Mouse (Mus musculus): ENCODE data around the gene Eed.
A peak's percentile ranks its signal among the peaks of the same experiment; 100 is the strongest.

Gene Eed

DNA sequence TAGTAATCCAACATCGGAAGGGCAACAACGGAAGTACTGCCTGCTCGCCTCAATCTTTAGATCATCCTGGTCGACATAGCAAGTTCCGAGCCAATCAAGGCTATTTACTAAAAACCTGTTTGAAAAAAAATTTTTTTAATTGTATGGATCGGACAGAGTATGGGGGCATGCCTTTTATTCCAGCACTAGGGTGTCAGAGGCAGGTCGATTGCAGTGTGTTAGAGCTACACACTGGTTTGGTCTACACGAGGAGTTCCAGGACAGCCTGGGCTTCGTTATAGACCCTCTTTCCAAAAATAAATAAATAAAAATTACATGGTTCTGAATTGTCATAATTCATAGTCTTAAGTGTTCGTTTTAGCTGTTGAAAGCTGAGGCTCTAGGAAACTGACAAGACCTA, 774 bp upstream of the Eed start:
- no peak for DNase-seq (ENCODE audit: extremely low spot score)

DNA sequence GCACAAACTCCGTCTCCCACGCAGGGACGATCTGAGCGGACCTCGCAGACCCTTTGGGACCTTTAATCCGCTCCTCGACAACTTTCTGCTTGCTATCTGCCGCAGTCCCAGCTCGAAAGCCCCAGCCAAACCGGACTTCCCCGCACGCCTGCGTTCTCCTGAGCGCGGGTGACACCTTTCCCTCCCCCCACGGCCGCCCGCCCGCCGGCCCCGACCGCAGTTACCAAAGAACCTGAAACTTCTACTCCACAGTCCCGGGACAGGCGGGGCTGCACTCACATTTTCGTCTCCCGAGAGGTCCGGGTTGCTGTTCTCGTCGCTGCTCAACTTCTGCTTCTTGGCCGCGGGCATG, 674 bp downstream of the Eed start:
- DNase-seq (ENCODE audit: extremely low spot score), result no peak

- peak; percentile 50 for DNase-seq (ENCODE audit: extremely low spot score)
These were observed 1.2 kb downstream of the Eed start for GRCm38 (mm10) chr7:89979432-89980130.

DNA sequence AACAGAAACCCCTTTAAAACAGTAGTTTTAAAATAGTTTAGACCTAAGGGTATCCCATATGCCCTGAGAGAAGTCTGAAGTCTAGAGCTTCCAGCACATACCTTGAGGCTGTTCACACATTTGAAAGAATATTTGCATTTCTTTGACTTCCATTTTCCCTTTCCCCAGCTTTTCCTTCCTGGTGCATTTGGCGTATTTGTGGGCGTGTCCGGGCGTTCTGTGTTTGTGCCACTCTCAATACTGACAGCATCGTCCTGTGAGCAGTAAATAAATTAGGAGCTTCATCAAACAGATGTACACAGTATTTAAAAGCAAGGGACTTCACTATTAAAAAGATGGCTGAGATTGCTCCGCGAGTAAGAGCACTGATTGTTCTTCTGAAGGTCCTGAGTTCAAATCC, 4.0 kb downstream of the Eed start:
- no peak for DNase-seq (ENCODE audit: extremely low spot score)

DNA sequence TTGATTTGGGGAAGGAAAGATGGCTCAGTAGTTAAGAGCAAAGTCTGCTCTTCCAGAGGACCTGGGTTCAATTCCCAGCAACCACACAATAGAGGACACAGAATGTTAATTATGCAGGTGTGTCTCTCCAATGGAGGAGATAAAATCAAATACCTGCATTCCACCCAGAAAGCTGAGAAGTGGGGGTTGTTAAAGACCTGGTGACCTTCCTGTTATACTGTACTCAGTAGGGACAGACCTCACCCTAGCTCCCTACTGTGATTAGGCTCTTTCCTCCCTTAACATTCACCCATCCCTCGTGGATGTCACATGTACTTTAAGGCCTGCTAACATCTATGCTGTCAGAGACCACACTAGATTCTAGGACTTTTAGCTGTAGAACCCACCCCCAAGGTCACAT, 5.2 kb downstream of the Eed start:
- no peak for DNase-seq (ENCODE audit: extremely low spot score)

- DNase-seq (ENCODE audit: extremely low spot score), result no peak
These were observed 13.5 kb downstream of the Eed start for GRCm38 (mm10) chr7:89967235-89967634.

DNA sequence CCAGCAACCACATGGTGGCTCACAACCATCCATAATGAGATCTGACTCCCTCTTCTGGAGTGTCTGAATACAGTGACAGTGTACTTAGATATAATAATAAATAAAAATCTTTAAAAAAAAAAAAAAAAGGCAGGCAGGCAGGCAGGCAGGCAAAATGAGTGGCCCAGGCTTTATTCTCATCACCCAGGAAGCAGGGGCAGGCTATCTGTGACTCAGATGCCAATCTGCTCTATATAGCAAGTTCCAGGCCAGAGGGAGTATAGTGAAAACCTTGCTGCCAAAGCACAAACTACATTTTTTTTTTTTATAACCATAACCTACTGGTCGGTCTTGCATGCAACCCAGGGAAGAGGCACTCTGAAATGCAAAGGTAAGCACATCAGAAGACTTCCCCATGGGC, 14.0 kb downstream of the Eed start:
- no peak for DNase-seq (ENCODE audit: extremely low spot score)

GRCm38 (mm10) chr7:89963135-89963534, 17.6 kb downstream of the Eed start:
- DNase-seq (ENCODE audit: extremely low spot score), result no peak

- no peak for DNase-seq (ENCODE audit: extremely low spot score)
These were observed 23.5 kb downstream of the Eed start for GRCm38 (mm10) chr7:89957300-89957699.

- no peak for DNase-seq (ENCODE audit: extremely low spot score)
These were observed 26.5 kb downstream of the Eed start for GRCm38 (mm10) chr7:89954261-89954660.

DNA sequence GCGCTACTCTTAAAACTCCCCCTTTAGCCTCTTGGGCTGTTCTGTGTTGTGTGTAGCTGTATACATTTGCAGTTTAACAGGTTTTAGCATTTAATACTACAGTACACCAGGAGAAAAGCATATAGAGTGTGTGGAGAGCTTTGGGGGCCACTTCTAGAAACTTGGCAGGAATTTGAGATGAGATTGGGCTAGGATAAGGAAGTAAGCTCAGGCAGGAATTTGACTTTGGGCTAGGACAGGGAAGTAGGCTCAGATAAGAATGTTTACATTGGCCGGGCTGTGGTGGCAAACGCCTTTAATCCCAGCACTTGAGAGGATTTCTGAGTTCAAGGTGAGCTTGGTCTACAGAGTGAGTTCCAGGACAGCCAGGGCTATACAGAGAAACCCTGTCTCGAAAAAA, 31.4 kb downstream of the Eed start:
- DNase-seq (ENCODE audit: extremely low spot score), result no peak

- DNase-seq (ENCODE audit: extremely low spot score), result no peak
These were observed 32.8 kb downstream of the Eed start for GRCm38 (mm10) chr7:89948026-89948425.

- peak; percentile 93 for DNase-seq (ENCODE audit: extremely low spot score)
These were observed 40.0 kb downstream of the Eed start, which contains the start of gene Hikeshi for GRCm38 (mm10) chr7:89940571-89941463. Gene Hikeshi (minus strand): TSS chr7:89941204.

DNA sequence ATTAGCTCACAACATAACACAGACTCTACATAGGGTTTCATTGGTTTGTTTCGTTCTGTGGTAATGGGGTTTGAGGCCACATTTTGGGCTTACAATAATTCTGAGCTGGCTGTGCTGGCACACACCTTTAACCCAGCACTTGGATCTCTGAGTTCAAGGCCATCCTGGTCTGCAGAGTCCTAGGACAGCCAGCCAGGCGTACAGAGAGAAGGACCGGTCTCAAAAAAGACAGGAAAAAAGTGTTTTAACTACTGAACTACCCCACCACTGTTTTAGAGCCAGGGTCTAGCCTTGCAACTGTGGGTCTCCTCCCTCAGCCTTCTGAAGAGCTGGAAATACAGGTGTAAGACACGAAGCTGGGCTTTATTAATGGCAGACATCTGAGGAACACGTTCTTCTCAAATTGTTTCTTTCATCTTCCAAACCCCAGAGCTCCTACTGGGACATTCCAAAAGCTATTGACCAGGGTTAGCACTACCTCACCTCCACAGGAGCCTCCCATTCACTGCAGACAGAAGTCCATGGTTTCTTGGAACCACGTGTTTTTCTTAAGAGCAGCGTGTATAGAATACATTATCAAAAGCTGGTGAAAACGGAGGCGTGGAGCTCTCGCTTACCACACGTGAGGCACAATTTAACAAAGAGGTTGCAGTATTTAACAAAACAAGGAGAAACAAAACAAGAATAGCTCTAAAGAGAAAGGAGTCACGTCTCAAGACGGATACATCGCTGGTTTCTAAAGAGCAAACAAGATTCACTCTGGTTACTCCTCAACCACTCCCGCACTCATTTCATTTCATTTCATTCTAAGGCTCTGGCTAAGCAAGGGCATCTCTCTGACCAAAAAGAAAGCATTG, 41.1 kb downstream of the Eed start:
- no peak for DNase-seq (ENCODE audit: extremely low spot score)

- no peak for DNase-seq (ENCODE audit: extremely low spot score)
These were observed 57.2 kb downstream of the Eed start for GRCm38 (mm10) chr7:89923441-89924180.

DNA sequence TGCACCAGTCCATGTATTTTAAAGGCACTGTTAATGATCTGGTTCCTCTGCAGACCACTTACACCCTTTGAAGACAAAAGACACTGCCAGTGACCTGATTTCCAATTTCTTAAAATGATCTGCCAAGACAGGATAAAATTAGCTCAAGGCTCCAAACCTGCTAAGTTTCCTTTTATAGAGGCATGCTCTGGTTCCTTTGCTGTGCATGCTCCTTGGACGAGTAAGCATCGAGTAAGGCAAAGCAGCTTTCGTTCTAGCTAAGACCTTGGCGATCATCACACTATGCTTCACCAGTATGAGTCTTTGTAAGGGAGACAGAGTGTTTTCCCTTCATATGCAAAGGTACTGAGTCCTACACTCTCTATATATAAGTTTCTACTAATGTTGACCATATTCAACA, 63.0 kb downstream of the Eed start:
- DNase-seq (ENCODE audit: extremely low spot score), result no peak

- DNase-seq (ENCODE audit: extremely low spot score), result no peak
These were observed 64.1 kb downstream of the Eed start for GRCm38 (mm10) chr7:89916711-89917110.

DNA sequence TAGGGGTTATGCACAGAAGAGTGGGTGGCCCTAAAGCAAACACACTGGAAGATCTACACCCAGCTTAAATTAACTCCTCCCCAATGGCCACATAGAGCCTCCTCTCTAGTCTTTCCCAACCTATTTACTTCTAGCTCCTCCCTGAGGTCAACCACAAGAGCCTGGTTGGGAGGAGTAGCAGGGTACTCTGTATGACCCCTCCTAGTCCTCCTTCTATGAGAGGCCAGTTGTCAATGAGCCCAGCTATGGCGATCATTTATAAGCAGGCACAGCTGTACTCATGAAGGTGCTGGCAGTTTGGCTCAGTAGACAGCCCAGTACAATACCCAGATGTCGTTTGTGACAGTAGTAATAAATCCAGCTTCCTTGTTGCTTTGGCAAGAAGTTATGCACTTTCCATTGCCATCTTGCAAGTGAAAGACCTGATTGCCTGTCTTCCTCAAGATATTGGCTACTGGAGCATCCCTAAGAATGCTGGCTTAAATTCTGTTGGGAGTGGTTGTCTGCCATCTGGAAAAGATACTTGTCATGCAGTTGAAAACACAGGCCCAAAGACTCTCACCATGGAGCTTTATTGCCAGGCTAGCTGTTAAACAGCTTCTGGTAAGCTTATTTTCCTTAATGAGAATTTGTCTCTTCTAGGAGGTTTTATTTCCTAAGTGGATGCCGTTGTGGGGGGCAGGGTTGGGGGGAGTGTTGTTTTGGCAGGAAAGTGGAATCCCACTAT, 67.2 kb downstream of the Eed start:
- no peak for DNase-seq (ENCODE audit: extremely low spot score)

DNA sequence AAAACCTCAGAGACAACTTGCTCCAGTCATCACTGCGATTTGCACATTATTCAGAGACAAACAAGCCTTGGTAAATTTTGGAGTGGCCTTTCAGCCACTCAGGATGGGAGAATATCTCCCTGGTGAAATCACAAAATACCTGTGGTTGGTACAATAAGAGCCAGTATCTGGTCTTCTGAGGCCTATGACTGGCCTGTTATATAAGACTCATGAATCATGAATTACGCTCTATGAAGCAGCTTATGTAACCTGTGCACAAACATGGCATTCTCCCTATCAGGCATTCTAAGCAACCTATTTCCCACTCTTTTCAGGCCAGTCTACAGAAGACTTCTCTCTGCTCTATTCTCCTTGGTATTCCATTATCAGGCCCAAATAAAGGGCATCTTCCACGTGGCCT, 68.4 kb downstream of the Eed start:
- no peak for DNase-seq (ENCODE audit: extremely low spot score)

DNA sequence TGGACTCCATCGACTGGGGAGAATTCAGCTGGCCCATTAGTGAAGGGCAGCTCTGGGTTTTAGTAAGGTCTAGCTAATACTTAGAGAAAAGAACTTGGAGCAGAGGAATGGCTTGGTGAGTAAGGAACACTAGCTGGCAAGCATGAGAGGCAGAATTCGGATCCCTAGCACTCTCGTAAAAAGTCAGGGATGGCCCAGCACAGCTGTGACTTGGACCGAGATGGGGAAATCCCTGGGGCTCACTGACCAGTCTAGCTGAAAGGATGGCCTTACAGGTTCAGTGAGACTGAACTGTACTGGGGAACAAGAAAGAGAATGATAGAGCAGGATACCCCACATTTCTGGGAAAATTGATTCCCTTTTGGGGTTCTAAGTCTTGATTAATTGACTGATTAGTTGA, 71.1 kb downstream of the Eed start:
- DNase-seq (ENCODE audit: extremely low spot score), result no peak

All from embryo, embryonic 9.5 days (tissue).